Mouse (Mus musculus) layer of hippocampus, postnatal 10 days (tissue): Measurements from ENCODE around the gene Dop1a. TPM values are rescaled to one million over a fixed set of nuclear protein-coding genes. Genes with fewer than 3 reads are reported as not detected.

ENCODE experiments used
- DNase-seq, 2 experiments: peaks; one replicate each; pipeline ENCODE4 v3.0.0; 2021; ENCODE audit warnings: low spot score in 2 of 2
- long read RNA-seq: library from polyadenylated mRNA; stranded (forward); transcript quantifications from one replicate; pipeline ENCODE4 v2.0.0, GENCODE M21; 2023
- total RNA-seq, 2 experiments: library from RNA; stranded (reverse); gene quantifications; 2 replicates each; pipeline ENCODE4 v1.2.3; 2021

Dop1a gene
- 10 to 100 TPM; 53.0 to 56.4 TPM for total RNA-seq
- long read RNA-seq, partial matches to known transcripts = 2 of 2 reads
- long read RNA-seq, other reads (novel, unspliced or antisense) = 0 of 2 reads

DNA sequence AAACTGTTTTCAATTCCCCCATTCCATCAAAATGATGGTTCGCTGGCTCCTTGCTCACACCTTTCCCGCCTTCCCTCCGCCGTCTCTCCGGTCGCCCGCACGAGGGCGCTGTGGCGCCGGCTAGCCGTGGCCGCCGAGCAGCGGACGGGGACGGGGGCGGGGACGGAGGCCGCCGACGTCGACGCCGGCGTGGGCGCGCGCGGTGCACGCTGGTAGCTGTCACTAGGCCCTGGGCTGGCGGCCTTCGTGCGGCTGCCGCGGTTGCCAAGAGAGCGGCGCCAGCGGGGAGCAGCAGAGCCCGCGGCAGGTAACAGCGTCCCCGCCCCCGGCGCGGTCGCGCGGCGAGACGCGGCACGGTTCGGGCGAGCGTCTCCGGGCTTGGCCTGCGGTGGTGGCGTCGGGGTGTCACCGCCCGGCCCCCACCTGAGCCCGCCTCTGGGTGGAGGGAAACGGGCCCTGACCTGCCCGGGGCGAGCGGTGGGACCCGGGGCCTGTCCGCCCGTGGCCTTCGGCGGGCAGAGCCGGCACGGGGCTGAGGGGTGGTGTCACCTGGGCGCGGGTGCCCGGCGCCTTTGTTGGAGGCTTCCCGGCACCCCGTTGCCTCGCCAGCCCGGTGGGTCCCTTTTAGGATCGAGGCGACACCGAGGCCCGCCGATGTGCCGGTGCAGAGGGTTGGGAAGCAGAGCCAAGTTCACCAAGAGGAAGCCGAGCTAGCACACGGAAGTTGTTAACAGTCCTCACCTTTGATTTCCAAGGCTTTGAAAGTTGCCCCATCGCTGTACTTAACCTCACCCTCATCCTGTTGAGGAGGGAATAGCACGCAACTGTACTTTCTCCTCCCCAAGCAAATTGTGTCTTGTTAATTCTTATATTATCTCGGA, at the start of gene Dop1a:
TSS of gene Dop1a (plus strand) at position 165 of the 881 bp plus-strand sequence.
- DNase-seq = peak; percentile 93 to 96

DNA sequence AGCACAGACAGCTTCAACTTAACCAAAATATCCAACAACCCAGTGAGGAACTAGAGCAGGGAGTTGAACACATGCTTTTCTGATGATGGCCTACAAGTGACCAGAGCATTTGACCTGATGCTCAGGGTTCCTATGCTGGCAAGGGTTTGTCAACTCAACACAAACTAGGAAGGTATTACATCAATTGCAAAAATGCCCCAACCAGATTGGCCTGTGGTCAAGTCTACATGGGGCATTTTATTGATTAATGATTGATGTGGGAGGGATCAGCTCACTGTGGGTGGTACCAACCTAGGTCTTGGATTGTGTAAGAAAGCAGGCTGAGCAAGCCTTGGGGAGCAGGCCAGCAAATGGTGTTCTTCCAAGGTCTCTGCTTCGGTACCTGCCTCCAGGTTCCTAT, 49.0 kb upstream of the Dop1a start:
- DNase-seq = no peak

DNA sequence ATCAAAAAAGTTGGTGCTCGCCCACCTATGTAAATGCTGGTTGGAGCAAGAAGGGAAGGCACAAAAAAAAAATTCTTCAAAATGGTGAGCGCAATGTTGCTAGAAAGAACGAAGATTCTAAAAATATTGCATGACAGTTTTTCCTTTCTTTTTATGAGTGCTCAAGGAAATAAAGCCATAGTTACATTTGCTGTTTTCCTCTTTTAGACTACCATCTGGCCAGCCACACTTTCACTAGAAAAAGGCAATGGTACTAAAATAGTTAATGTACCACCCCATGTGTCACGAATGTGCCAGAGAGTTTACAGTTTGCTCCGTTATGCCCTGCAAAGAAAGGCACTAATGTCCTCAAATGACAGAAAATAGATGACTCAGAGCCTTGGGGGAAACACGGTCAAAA, 47.6 kb upstream of the Dop1a start:
- no peak for DNase-seq

DNA sequence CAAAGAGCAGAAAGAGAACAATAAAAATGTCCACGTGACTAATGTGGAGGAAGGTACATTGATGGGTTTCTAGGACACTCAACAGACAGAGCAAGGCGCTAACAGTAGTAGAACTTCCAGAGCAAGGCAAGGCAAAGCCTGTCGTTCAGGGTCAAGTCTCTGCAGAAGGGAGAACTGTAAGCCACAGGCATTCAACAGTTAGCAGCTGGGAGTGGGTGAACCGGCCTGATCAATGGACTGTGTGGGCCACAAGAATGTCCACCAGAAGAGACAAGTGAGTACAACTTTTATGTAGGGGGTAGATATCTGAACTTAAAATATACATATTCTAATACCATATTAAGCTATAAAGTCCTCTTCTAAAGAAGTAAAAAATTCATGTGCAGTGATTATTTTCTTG, 43.6 kb upstream of the Dop1a start:
- DNase-seq = no peak

DNA sequence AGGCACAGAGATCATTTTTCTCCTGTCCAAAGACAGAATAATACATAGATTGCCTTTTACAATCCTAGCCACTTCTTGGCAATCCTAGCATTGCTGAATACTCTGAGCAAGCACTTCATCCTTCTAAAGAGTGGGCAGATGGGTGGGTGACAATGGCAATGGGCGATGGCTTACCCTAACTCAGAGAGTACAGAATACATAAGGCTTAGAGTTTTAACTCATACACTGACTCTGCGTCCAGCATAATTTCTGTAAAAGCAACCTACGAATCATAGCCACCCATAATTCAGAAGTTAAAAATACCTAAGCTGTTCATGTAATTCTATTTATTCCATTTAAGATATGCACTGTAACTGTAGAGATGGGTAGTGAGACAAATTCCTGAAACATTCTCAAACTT, 31.4 kb upstream of the Dop1a start:
- no peak for DNase-seq

DNA sequence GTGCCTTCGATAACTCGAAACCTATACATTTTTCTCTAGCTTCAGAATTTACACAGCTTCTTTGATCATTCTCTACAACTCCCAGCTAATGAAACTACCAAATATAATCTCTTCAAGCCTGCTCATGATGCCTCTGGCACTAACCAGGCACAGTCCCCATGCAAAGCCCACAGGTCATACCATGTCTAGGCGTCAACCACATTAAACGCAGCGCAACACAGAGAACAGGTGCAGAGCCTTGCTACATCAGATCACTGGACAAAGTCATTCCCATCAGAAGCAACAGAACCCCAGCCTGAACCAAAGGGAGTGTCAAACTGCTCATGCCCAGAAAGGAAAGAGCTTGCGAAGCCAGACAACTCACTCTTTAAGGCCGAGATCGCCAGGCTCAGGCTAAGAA, 30.3 kb upstream of the Dop1a start:
- no peak for DNase-seq

DNA sequence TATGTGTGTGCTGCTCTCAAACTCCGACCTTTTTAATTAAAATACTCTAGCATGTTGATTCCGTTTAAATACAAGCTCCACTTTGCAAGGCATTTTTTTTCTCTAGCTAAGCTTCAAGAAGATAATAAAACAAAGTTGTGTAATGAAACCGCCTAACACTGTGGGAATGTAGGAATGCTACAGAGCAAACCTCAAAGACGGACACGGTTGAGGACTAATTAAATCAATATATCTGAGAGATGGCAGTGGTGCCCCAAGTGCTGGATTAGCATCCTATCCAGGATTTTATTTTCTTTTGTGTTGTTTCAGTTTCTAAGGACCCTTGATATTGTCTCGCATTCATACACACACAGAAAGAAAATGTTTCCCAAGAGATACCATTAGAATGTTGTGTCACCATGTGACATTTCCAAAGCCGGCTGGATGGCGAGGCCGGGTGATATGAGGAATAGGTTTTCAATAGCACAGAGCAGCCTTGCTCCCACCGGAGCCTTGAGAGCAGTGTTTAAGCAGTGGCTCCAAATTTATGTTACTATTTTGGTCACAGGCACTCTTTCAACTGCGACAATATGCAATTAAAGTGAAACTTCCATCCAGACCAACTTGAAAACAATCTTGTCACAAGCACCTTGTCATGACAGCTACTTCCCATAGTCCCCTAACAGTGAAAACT, 28.5 kb upstream of the Dop1a start:
- no peak for DNase-seq

DNA sequence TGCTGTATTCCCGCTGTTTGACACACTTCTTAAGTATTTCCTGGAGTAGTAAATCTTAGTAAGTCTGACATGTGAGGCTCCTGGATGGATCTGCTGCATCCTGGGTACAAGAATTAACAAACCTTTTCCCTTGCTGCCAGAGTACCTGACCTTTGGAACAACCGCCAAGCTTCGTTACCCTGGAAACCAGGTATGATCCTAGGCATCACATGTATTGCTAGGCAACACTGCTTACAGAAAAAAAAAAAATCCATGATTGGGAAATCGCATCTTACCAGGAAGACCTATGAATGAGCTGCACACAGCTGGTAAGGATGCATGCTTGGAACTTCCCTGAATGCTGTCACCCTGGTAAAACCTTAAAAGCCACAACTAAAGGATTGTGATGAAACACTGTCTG, 24.7 kb upstream of the Dop1a start:
- no peak for DNase-seq

DNA sequence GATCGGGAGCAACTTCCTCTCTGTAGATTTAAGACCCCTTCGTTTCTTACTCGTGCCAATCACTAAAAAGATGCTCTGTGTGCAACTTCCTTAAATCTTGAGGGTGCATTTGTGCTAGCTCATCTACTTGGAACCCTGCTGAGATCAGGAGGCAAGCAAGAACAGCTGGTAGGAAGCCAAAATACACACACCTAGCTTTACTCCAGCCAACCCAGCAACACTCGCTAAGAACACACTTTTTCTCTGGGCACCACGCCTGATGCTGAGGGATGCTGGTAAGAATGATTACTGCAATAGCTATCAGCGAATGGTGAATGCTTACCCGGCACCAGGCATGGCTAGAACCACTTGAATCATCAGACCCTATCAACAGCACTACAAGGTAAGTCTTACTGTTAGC, 20.1 kb upstream of the Dop1a start:
- no peak for DNase-seq

DNA sequence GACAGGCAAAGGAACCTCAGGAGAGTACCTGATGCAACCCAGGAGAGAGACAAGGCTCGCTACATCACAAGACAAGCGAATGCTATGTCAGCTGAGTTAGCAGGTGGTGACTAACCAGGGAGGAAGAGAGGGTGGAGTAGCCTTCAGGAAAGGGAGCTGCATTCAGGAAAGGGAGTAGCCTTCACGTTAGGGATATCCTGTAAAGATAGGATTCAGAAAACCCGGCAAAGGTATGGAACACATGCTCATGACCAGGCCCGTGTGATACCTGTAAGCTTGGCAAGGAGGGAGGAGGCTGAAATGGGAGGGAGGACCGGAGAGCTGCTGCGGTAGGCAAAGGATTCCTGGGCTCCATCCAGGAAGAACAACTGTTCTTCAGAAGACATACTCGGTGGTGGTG, 19.5 kb upstream of the Dop1a start:
- DNase-seq = no peak

DNA sequence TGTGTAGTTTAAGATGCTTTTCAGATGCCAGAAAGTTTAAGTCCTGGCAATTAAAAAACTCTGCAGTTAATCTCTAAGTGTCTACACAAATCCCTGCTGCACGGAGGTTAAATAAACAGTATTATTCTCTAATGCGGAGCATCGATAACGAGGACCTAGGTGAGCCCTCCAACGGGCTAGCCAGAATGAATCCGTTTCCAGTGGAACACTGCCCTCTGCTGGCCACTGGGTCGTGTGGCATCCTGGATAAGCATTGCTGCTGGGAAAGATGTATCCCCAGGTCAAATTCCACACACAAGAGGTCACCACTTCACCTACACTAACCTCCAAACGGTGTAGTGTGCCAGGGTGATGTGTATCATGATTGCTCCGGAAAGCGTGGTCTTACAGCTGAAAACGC, 17.4 kb upstream of the Dop1a start:
- DNase-seq = peak; percentile 87 to 88

DNA sequence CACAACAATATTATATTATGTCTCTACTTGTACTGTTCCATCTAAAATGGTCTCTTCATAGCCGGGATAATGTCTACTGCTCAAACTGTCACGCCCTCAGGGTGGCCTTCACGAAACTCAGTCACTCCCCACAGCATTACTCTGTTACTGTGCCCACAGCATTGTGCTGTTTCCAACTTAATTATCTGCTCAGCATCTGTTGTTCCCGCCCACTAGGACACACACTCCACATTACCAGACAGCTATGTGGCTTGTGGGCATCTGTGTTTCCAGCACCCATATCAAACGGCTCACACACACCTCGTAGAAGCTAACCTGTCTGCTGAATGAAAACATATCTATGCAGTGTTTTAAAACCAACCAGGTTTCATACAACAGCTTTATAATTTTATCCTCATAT, 15.9 kb upstream of the Dop1a start:
- no peak for DNase-seq

DNA sequence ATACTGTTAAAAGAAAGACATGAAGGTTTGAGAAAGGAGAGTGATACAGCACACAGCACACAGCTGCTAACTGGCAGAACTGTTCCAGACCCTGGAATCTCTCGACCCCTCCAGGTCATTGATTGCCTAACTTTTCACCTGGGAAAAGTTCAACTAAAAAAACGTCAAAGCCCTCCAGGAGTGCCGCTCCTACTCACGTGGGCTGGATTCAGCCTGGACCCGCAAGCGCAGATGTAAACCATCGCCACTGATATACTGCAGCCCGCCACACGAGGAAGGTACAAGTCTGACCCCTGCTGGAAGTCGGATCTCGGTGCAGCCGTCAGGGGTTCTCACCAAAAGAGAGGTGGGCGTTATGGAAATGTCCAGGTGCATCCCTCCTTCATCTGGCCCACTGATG, 15.3 kb upstream of the Dop1a start:
- DNase-seq = peak; percentile 74 to 78

DNA sequence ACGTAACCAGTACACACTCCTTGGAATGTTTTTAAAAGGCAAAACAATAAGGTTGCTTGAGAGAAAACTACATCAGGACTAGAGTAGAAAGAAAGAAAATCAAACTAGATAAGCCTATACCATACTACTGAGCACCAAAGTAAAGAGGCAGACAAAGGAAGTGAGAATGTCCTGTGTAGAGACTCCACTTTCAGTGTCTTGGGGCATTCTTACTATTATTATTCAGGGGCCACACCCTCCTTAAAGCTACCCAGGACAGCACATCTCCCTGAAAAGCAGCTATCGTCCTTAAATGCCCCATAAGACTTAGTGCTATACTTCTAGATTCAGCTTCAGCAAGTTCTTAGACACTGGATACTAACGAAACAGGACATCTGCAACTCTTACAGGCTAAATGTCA, 13.3 kb upstream of the Dop1a start:
- no peak for DNase-seq

DNA sequence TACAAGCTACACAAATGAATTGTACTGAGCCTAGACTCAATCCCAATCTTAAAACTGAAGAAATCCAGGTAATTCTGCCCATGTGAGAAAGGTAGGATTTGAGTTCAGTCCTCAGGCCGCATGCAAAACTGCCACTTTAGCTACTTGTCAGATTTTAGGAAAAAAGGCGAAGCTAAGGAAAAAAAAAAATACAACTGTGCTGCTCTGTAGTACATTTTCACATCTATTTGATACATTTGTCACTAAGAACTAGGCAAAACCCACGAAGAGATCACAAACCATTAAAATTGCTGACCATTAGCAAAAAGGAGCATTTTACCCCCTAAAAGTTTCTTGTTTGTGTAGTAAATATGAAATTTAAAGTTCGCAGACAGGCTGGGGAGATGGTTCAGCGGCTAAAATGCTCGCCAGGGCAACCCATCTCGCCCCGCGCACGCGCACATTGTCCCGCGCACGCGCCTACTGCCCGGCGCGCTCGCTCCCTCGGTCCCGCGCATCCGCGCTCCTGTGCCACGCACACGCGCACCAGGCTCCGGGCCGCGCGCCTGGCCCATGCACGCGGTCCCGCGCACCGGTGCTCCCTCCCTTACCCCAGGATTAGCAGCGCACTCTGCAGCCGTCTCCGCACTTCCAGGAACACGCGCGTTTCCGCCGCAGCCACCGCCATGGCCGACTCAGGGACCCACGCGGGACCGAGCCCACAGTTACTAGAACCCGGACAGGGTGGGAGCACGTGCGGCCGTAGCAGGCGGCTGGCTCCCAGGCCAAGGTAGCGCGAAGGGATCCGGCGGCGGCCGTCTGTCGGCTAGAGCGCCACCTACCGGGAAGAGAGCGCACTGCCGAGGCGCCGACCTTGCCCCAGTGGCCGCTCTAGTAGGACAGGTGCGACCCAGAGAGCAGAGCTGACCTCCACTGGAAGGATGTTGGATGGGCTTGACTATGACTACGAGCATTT, 2.5 kb upstream of the Dop1a start, which contains the start of gene Ube2cbp:
TSS of gene Ube2cbp (minus strand) at position 800 of the 955 bp plus-strand sequence.
- DNase-seq = peak; percentile 87 to 92

DNA sequence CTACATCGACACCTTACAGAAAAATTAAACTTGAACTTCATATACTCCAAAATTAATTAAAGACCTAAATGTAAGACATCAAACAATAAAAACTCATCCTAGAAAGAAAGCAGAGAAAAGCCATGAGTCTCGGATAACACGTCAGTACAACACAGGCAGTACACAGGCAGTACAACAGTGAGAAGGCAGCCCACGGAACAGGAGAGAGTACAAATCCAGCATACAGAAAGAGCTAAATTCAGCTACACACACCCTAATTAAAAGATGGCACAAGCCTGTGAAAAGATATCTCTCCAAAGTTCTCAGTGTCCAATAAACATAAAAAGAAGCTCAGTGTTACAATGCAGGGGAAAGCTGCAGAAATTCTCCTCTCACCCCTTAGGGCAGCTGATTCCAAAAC, 9.0 kb downstream of the Dop1a start:
- no peak for DNase-seq

DNA sequence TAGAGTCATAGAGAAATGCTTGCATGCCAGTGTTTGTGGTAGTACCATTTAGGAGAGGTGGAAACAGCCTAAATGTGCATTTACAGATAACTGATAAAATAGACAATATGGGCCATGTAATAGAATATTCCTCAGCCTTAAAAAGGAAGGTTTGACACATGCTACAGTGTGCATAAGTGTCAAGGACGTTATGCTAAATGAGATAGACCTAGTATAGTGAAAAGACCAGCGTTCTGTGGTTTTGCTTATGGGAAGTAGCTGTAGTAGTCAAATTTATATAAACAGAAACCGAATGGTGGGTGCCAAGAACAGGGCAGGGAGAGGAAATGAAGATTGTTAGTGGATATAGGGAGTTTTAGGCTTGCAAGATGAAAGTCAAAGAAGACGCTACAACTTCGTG, 9.8 kb downstream of the Dop1a start:
- no peak for DNase-seq

DNA sequence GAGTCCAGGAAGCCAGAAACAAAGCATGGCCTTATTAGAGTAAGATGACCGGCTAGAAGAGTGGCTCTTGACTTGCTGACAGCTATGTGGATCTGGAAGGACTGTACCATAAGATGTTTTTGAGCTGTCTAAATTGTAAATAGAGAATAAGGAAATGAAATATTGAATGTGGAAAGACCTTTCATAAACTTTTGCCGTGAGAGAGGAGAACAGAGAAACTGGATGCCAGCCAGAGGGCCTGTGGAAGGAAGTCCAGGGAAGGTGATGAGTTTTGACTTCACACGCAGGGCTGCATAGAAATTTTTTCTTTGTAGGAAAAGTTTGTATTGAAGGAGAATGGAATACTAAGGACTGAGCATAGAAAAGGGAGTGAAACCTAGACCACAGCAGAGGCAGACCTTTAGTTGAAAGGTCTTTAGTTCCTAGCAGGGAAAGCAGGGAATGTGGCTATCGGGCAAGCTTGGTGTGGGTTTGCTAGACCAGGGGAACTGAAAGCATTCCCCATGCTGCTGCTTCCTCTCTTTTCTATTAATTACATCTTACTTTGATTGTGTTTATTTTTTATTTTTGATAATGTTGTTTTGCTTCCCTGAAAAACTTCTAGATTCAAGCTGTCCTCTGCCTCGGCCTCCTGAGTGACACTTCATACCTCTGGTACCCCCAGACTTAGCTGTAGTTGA, 11.6 kb downstream of the Dop1a start:
- DNase-seq = no peak

DNA sequence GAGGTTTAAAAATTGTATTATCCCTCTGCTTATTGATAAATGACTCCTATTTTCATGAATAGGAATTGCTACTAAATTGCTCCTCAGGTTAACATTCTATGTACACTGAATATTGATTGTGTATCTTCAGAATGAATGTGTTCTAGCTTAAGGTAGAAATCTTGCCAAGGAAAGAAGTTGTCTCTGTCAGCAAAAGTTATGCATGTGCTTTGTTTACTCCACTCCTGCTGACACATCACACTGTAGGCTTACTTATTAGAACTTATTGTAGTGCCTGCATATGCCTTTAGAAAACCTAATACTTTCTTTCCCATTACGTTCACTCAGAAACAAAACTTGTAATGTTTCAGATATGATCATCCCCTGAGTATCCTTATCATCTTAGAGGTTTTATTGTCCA, 15.3 kb downstream of the Dop1a start:
- no peak for DNase-seq

DNA sequence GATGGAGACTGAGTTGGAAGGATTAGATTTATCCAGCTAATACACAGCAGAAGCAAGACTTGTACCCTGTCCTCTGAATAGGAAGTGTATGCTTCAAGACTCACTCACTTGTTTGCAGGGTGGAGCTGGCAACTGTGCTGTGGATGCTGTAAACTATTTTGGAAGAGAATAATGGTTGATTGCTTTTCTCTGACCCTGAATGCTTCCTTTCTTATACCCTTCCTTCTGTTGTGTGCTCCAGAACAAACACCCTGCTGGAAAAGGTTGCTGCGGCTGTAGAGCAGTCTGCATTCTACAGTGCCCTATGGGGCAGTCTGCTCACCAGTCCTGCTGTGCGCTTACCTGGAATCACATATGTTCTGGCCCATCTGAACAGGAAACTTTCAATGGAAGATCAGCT, 24.8 kb downstream of the Dop1a start:
- no peak for DNase-seq

DNA sequence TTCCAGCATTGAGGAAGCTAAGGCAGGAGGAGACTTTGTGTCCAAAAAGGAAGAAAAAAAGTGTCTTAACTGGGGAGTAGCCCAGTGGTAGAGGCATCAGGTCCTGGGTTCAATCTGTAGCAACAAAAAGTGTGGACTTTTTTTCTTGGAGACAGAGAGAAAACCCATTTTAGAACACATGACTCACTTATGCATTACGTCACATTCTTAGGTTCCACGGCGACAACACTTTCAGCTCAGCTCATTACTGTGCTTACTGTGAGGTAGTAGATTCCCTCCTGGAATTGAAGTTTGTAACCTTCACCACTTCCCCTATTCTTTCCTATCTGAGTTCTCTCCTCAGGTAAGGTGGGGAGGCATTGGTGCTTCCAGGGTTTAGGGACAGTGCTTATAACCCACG, 29.3 kb downstream of the Dop1a start:
- no peak for DNase-seq
